Mouse (Mus musculus): ENCODE measurements around the gene Ift52. TPM values are rescaled to one million over a fixed set of nuclear protein-coding genes. Genes with fewer than 3 reads are reported as not detected.

Ift52 gene
- polyA plus RNA-seq, 1 experiment: not detected

DNA sequence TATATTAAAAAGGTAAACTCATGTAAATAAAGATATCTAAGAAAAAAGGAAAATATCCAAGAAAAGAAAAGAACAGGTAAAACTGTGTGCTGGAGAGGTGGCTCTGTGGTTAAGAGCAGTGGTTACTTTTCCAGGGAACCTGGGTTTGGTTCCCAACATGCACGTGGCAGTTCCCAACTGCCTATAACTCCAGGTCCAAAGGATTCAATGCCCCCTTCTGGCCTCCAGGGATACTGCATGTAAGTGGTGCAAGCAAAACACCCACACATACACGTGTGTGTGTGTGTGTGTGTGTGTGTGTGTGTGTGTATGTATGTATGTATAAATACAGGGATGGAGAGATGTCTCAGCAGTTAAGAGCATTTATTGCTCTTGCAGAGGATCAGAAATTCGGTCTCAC is 17.4 kb upstream of the Ift52 start:
- Histone ChIP-seq H3K27ac (ENCODE audit: insufficient read depth, low read depth, low read length) (no peak overlapping the region), H3K4me1 (ENCODE audit: control insufficient read depth, insufficient read depth, low read length) (peaks cover 5% of the 10 kb centered on the region), H3K4me3 (ENCODE audit: insufficient read depth, low read depth, low read length) (no peak overlapping the region)
- 35% methylated on average over 3 of the region's 3 CpGs for WGBS
- TF ChIP-seq POLR2A (IDR thresholded peaks at IDR 0.05; ENCODE audit: insufficient read depth, low read depth, low read length): no peak
- TF ChIP-seq CTCF (IDR thresholded peaks at IDR 0.05; ENCODE audit: insufficient read depth, low read depth, low read length): no peak

DNA sequence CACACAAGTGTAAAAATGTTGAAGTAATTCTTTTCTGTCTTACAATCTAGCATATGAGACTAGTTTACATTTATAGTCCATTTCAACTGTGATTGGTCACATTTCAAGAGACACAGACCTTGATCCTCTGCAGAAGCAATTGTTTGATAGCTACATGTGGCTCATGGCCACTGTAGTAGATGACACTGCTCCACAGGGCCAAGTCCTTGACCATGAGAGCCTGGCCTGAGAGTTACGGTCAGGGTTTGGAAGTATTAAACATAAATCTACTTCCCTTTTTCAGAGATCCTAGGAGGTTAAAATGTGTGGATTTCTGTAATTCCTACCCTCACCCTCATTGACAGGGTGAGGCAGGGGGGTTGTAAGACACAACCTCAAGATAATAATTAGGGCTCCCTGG is 16.1 kb upstream of the Ift52 start:
- WGBS: 88% methylated on average over 1 of the region's 1 CpGs
- Histone ChIP-seq H3K4me3 (ENCODE audit: insufficient read depth, low read depth, low read length) (no peak overlapping the region), H3K27ac (ENCODE audit: insufficient read depth, low read depth, low read length) (no peak overlapping the region), H3K4me1 (ENCODE audit: control insufficient read depth, insufficient read depth, low read length) (peaks cover 5% of the 10 kb centered on the region)
- no peak for TF ChIP-seq POLR2A (IDR thresholded peaks at IDR 0.05; ENCODE audit: insufficient read depth, low read depth, low read length)
- TF ChIP-seq CTCF (IDR thresholded peaks at IDR 0.05; ENCODE audit: insufficient read depth, low read depth, low read length): no peak

DNA sequence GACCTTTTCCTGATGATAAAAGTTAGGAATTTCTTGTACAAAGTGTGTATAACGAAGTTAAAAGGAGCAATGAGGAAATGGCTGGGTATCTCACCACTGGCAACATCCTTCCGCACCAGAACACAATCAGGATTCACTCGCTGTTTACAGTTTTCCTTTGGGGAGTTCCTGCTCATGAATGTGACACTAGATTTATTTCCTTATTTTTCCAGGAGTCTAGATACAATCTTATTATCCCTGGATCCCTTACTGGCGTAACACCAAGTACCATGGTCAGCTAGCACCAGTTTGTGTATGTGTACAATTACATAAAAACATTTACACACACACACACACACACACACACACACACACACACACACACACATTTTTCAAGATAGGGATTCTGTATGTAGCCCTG is 9.9 kb upstream of the Ift52 start:
- WGBS: 74% methylated on average over 4 of the region's 4 CpGs
- Histone ChIP-seq H3K4me1 (ENCODE audit: control insufficient read depth, insufficient read depth, low read length) (no peaks in the 10 kb centered on the region), H3K27ac (ENCODE audit: insufficient read depth, low read depth, low read length) (no peak overlapping the region), H3K4me3 (ENCODE audit: insufficient read depth, low read depth, low read length) (no peak overlapping the region)
- no peak for TF ChIP-seq CTCF (IDR thresholded peaks at IDR 0.05; ENCODE audit: insufficient read depth, low read depth, low read length)
- no peak for TF ChIP-seq POLR2A (IDR thresholded peaks at IDR 0.05; ENCODE audit: insufficient read depth, low read depth, low read length)

DNA sequence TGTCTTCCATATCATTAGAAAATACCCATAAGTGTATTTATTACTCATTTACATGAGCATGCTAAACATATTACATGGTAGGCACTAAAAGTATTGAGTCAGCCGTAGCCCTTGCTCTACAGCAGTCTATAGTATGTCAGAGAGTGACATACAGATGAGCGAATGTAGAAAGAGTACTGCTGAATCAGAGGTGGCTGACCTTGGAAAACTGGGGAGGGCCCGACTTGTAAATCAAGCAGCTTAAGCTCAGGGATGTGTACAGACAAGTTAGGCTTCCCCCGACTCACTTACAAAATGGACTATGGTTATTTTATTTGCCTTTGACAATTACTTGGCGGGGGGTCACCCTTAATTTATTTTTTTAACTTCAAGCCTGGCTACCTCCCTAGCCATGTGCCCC is 14.1 kb downstream of the Ift52 start:
- Histone ChIP-seq H3K27ac (ENCODE audit: insufficient read depth, low read depth, low read length) (no peak overlapping the region), H3K4me3 (ENCODE audit: insufficient read depth, low read depth, low read length) (no peak overlapping the region), H3K4me1 (ENCODE audit: control insufficient read depth, insufficient read depth, low read length) (no peaks in the 10 kb centered on the region)
- TF ChIP-seq CTCF (IDR thresholded peaks at IDR 0.05; ENCODE audit: insufficient read depth, low read depth, low read length) (no peak), POLR2A (IDR thresholded peaks at IDR 0.05; ENCODE audit: insufficient read depth, low read depth, low read length) (no peak)
- 88% methylated on average over 5 of the region's 5 CpGs for WGBS

DNA sequence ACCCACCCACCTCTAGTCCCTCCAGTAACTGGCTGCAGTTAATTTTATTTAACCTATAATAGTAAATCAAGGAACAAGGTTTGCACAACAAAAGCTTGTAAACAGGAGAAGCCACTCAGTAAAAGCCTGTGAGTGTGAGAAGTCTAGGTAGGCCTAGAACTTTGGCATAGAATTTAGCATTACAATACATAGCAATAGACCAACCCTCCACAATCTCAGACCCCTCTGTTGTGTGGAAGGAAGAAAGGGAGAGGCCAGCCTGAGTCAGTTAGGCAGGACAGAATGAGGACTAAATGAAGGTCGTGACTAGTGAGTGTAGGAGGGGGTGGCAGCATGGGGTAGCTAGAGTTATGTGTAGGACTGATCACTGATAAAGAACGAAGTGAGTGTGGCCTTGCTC is 14.6 kb downstream of the Ift52 start:
- no peak overlapping the region for H3K4me3 ChIP-seq (ENCODE audit: insufficient read depth, low read depth, low read length)
- TF ChIP-seq CTCF (IDR thresholded peaks at IDR 0.05; ENCODE audit: insufficient read depth, low read depth, low read length) (no peak), POLR2A (IDR thresholded peaks at IDR 0.05; ENCODE audit: insufficient read depth, low read depth, low read length) (no peak)
- no peaks in the 10 kb centered on the region for H3K4me1 ChIP-seq (ENCODE audit: control insufficient read depth, insufficient read depth, low read length)
- 81% methylated on average over 2 of the region's 2 CpGs for WGBS
- H3K27ac ChIP-seq (ENCODE audit: insufficient read depth, low read depth, low read length): no peak overlapping the region

DNA sequence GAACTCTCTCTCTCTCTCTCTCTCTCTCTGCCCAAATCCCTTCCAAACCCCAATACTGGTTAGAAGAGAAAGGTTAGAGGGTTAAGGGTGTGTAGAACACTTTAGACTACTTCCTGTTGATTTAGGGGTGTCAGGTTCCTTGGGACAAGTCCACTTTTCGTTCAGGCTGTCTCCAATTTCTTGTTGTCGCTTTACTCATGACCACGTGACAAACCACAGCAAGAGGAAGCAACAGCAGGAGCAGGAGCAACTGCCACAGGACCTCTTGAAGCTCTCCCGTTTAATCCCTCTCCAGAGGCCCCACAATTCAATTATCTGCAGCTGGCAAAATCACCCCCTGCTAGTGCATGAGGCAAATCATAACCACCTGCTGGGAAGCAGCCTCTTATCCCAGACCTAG is 15.5 kb downstream of the Ift52 start:
- no peaks in the 10 kb centered on the region for H3K4me1 ChIP-seq (ENCODE audit: control insufficient read depth, insufficient read depth, low read length)
- no peak overlapping the region for H3K27ac ChIP-seq (ENCODE audit: insufficient read depth, low read depth, low read length)
- TF ChIP-seq CTCF (IDR thresholded peaks at IDR 0.05; ENCODE audit: insufficient read depth, low read depth, low read length): no peak
- TF ChIP-seq POLR2A (IDR thresholded peaks at IDR 0.05; ENCODE audit: insufficient read depth, low read depth, low read length): no peak
- no peak overlapping the region for H3K4me3 ChIP-seq (ENCODE audit: insufficient read depth, low read depth, low read length)
- 36% methylated on average over 4 of the region's 4 CpGs for whole genome bisulfite sequencing

DNA sequence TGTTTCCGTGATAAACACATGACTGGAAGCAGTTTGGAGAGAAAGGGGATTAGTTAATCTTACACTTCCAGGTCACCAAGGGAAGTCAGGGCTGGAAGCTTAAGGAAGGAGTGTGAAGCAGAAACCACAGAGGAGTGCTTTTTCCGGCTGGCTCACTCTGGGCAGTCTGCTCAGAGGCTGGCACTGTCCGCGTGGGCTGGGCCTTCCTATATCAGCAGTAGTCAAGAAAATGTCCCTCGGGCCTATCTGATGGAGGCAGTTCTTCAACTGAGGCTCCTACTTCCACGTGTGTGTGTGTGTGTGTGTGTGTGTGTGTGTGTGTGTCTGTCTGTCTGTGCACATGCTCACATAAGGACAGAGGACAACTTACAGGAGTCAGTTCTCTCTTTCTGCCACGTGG is 22.8 kb downstream of the Ift52 start:
- Histone ChIP-seq H3K4me1 (ENCODE audit: control insufficient read depth, insufficient read depth, low read length) (no peaks in the 10 kb centered on the region), H3K4me3 (ENCODE audit: insufficient read depth, low read depth, low read length) (no peak overlapping the region), H3K27ac (ENCODE audit: insufficient read depth, low read depth, low read length) (no peak overlapping the region)
- WGBS: 84% methylated on average over 7 of the region's 7 CpGs
- TF ChIP-seq POLR2A (IDR thresholded peaks at IDR 0.05; ENCODE audit: insufficient read depth, low read depth, low read length): no peak
- TF ChIP-seq CTCF (IDR thresholded peaks at IDR 0.05; ENCODE audit: insufficient read depth, low read depth, low read length): no peak

DNA sequence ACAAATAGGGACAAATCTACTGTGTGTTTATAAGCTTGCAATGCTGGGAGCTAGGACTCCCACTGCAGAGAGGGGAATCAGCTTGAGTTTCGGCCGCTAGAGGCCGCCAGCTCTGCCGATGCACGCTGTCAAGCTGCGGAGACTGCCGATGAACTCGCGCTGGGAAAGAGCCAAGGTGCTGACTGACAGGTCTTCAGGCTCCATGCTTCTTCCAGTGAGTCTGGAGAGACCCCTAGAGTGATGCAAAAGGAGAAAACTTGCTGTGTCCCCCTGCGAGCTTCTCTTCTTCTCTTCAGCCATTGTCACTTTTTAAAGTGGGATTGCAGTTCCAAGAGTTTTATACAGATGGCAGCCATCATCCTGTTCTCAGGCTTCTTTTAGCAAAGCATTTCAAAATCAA is 31.0 kb downstream of the Ift52 start:
- TF ChIP-seq POLR2A (IDR thresholded peaks at IDR 0.05; ENCODE audit: insufficient read depth, low read depth, low read length): no peak
- peak; percentile 94 for TF ChIP-seq CTCF (IDR thresholded peaks at IDR 0.05; ENCODE audit: insufficient read depth, low read depth, low read length)
- Histone ChIP-seq H3K4me3 (ENCODE audit: insufficient read depth, low read depth, low read length) (peak overlapping the region; percentile 18; the same call in 1 of the 2 replicates), H3K27ac (ENCODE audit: insufficient read depth, low read depth, low read length) (no peak overlapping the region), H3K4me1 (ENCODE audit: control insufficient read depth, insufficient read depth, low read length) (no peaks in the 10 kb centered on the region)
- WGBS: 0% methylated on average over 10 of the region's 10 CpGs

DNA sequence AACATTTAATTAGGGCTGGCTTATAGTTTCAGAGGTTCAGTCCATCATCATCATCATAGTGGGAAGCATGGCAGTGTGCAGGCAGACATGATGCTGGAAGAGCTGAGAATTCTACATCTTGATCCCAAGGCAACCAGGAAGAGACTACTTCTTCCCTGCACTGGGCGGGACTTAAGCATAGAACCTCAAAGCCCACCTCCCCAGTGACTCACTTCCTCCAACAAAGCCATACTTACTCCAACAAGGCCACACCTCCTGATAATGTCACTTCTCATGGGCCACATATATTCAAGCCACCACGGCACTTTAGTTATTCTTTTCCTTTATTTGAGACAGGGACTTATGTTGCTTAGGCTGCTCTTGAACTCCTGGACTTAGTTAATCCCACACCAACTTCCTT is 32.0 kb downstream of the Ift52 start:
- no peak for TF ChIP-seq POLR2A (IDR thresholded peaks at IDR 0.05; ENCODE audit: insufficient read depth, low read depth, low read length)
- TF ChIP-seq CTCF (IDR thresholded peaks at IDR 0.05; ENCODE audit: insufficient read depth, low read depth, low read length): no peak
- Histone ChIP-seq H3K27ac (ENCODE audit: insufficient read depth, low read depth, low read length) (no peak overlapping the region), H3K4me1 (ENCODE audit: control insufficient read depth, insufficient read depth, low read length) (no peaks in the 10 kb centered on the region), H3K4me3 (ENCODE audit: insufficient read depth, low read depth, low read length) (no peak overlapping the region)
- 98% methylated on average over 2 of the region's 2 CpGs for WGBS

DNA sequence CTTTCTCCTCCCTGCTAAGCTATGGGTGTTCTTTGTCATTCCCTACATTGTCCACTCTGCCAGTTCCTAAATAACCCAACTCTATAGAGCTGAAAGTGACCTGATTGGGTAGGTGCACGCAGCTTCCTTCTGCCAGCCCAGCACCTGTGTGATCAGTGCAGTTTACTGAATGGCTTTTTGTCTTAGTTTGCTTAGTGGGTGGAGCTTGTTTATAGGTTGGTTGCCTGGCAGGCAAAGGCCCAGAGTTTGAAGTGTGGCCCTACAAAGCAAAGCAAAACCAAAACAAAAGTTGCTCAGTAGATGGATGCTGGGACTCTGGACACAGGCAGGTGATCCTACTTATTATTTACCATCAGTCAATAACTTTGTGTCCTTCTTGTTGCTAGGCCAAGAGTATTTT is 34.5 kb downstream of the Ift52 start:
- TF ChIP-seq CTCF (IDR thresholded peaks at IDR 0.05; ENCODE audit: insufficient read depth, low read depth, low read length) (no peak), POLR2A (IDR thresholded peaks at IDR 0.05; ENCODE audit: insufficient read depth, low read depth, low read length) (no peak)
- Histone ChIP-seq H3K4me1 (ENCODE audit: control insufficient read depth, insufficient read depth, low read length) (peaks cover 8% of the 10 kb centered on the region), H3K27ac (ENCODE audit: insufficient read depth, low read depth, low read length) (no peak overlapping the region), H3K4me3 (ENCODE audit: insufficient read depth, low read depth, low read length) (no peak overlapping the region)
- WGBS: 68% methylated on average over 1 of the region's 1 CpGs

Measured in olfactory bulb, adult 2 months (tissue).